7 mouse cellular contexts compared by ENCODE assay signal in the genomic region with DNA sequence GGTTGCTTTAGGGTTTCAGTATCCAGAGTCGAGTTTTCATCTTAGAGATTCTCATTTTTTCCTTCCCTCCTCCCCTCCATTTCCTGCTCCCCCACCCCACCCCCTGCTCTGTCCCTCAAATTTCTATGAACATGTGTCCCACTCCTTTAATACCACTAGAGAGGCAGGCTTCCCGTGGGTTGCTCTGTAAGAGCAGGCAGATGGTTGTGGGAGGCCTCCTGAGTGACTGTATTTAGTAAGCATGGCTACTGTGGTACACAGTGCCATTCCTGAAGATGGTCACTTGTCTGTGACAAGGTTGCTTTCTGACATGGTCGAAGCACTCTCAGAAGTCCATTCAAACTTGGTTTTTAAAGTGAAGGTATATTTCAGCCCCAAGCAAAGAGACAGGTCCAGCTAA.
"Had no signal": no experiment of that assay in that cellular context is flagged by ENCODE, and none has a peak within 500 bp of the region (broad histone marks: within the 10 kb centered on the region; RNA-seq: fewer than 3 reads in every experiment).

No protein-coding gene starts in this region.

- DNase-seq: kidney, adult 8-10 months; kidney, postnatal 25 days; liver, embryonic 13.5 days; lung, adult 18-20 months; lung, postnatal 36 days; right cerebral cortex, postnatal 14 days; thymus, postnatal 25 days had no signal
